Mouse (Mus musculus): ENCODE measurements at regions not wholly inside any gene's neighbourhood (a gene's known extent, or its start where the extent isn't known, plus 50 kb on each side); places are given as distances from the start of the nearest gene placed in this dataset.

DNA sequence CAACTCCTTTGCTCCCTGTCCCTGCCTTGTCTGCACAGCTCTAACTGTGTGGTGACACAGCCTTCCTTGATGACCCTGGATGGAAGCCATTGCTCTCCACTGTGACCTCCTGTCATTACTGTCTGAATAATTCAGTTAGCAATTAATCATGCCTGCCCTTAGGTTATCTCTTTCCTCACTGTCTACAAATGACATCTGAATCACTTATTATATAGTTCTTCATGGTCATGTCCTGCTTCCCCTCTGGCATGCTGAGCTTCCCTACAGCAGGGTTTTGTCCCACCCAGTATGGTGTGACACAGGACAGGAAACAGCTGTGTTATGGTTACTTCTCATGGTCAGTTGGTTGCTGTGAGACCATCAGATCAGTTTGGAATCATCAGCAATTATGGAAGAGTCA is 458.9 kb downstream of the Ajap1 start:
- TF ChIP-seq CTCF (conservative IDR thresholded peaks at IDR 0.05; ENCODE audit: low read length) (no peak), NANOG (IDR thresholded peaks at IDR 0.05; ENCODE audit: borderline replicate concordance, low read length) (no peak), POU5F1 (IDR thresholded peaks at IDR 0.05; ENCODE audit: borderline replicate concordance, low read length) (no peak)
